Mouse (Mus musculus) megakaryocyte, embryonic 14.5 days (primary cell): ENCODE results near the gene Slc39a11.

Source experiments
- FLI1 ChIP-seq: IDR thresholded peaks from 2 replicates; pipeline ENCODE4 v1.6.1; 2012; ENCODE audit warnings: low read length, inconsistent platforms, mixed read lengths
- GATA1 ChIP-seq: IDR thresholded peaks from 3 replicates; pipeline ENCODE4 v1.6.1; 2012; ENCODE audit warnings: mixed read lengths, low read length, inconsistent platforms, borderline replicate concordance

GRCm38 (mm10) chr11:113475491-113475890 is 174.4 kb downstream of the Slc39a11 start:
- TF ChIP-seq GATA1: no peak
- TF ChIP-seq FLI1: no peak
